Mouse (Mus musculus) gastrocnemius, adult 2 months (tissue): ENCODE measurements at regions not wholly inside any gene's neighbourhood (a gene's known extent, or its start where the extent isn't known, plus 50 kb on each side); places are given as distances from the start of the nearest gene placed in this dataset.

Experiments
- DNase-seq: peaks from one replicate; pipeline ENCODE4 v3.0.0; 2022
- H3K27ac ChIP-seq: fragments of 200-600 bp; 2 replicates; pipeline ENCODE4 v1.8.1; 2022; ENCODE audit warnings: mild to moderate bottlenecking
- H3K4me3 ChIP-seq: fragments of 200-600 bp; 2 replicates; pipeline ENCODE4 v1.8.1; 2022; ENCODE audit warnings: mild to moderate bottlenecking, moderate library complexity
- CTCF ChIP-seq: fragments of 200-600 bp; IDR thresholded peaks from 2 replicates; pipeline ENCODE4 v1.8.1; 2022; ENCODE audit warnings: antibody characterized with exemption, mild to moderate bottlenecking, moderate library complexity
- intact Hi-C: fragments of 180-260 bp; cut with DNase I; formaldehyde crosslinking; loops from one replicate; pipeline ENCODE4 v1.15.1; 2025

- Histone ChIP-seq H3K4me3 (no peak overlapping the region), H3K27ac (no peak overlapping the region)
- DNase-seq = peak; percentile 32
- TF ChIP-seq CTCF = no peak
- intact Hi-C loops = no loop called here
These were observed 65.8 kb upstream of the Shisa3 start for GRCm38 (mm10) chr5:67541867-67542266.

DNA sequence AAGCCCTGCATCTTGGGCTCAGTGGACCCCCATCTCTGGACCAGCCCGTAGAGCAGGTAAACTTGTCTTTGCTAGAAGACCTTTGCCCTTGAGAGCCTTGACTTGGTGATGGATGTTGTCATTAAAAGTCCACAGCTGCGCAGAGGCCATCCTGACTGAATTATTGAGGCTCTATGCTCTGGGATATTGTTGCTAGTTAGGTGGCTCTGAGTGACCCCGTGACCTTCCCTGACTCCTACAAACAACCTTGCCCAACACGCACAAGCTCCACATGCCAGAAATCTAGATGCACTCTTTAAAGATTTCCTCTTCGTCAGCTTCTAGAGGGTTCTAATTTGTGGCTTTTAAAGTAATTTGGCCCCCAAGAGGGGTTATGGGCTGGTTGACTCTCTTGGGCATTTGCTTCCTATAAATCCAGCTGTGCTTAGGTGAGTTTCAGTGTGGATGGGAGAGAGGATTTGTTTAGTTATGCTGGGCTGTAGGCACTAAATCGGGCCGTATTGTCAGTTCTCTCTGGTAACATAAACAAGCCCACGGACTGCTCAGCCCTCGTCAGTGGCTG is 63.6 kb upstream of the Shisa3 start:
- no peak for DNase-seq
- no peak overlapping the region for H3K4me3 ChIP-seq
- TF ChIP-seq CTCF = no peak
- intact Hi-C loops = no loop called here
- H3K27ac ChIP-seq = no peak overlapping the region

- no peak for DNase-seq
- no peak overlapping the region for H3K27ac ChIP-seq
- no peak overlapping the region for H3K4me3 ChIP-seq
- 0 out of 2 replicates have a peak, but pooled peaks have one; percentile 2 for TF ChIP-seq CTCF
- intact Hi-C loops = no loop called here
These were observed 57.4 kb upstream of the Shisa3 start for GRCm38 (mm10) chr5:67550257-67550656.

DNA sequence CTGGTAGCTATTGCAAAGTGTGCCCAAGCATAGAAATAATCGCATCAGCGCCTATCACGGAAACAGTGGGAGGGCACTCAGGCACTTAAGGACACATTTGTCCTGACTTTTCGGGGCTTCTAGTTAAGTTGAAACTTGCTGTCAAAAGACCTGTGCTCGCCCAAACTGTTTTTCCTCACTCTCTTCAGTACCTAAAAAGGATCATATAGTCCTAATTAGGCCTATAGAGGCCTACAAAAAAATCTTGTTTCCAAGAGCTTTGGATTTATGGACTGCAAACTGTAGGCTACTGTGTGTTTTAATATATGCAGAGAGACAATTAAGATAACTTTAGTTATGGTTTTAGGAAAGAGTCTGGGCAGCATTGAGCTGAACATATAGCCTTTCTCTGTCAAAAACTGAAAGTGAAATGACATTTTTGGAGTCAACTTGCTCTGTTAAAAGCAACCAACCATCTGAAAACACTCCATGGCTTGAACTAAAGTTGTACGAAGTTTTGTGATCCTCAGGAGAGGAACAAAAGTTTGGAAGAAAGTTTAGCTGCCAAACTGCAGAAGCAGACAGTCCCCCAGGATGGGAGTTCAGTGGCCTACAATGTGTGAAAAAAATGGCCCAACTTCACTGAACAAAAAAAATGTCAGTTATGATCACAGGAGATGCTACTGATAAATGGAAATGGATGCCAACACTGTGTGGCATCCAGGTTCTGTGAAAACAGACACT is 55.9 kb upstream of the Shisa3 start:
- TF ChIP-seq CTCF = no peak
- Histone ChIP-seq H3K4me3 (no peak overlapping the region), H3K27ac (no peak overlapping the region)
- intact Hi-C loops = no loop called here
- no peak for DNase-seq

DNA sequence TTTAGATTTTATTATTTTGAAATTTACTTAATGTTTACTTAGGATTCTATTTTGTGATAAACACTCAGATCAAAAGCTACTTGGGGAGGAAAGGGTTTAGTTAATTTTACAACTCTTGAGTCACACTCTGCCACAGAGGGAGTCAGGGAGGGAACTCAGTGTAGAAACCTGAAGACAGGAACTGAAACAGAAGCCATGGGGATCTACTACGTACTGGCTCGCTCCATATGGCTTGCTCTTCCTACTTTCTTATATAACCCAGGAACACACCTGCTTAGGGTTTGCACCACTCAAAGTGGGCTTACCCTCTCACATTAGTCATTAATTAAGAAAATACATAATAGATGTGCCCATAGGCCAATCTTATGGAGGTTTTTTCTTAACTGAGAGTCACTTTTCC is 54.8 kb upstream of the Shisa3 start:
- no peak overlapping the region for H3K27ac ChIP-seq
- no peak for TF ChIP-seq CTCF
- H3K4me3 ChIP-seq = no peak overlapping the region
- intact Hi-C loops = no loop called here
- no peak for DNase-seq
